Mouse (Mus musculus): Measurements from ENCODE around the gene Rbm12. TPM values are rescaled to one million over a fixed set of nuclear protein-coding genes. Genes with fewer than 3 reads are reported as not detected.

Gene Rbm12
- polyA plus RNA-seq, 1 experiment from 2014 or later, result 14.1 TPM

- in situ Hi-C loops (cut with MboI; ENCODE audit: low pct_unique_long_range_greater_than_20kb), result no loop called here
- DNase-seq (ENCODE audit: low read depth, low spot score) (no peak), ATAC-seq (no peak)
- H3K27me3 ChIP-seq, result no peaks in the 10 kb centered on the region
- POLR2A ChIA-PET, result interaction anchor here (0.7 to 0.9 kb wide), 3 partner anchors 34 to 103 kb away, joined by 6 to 12 read pairs (median 7); no protein-coding TSS in a partner anchor
- no peak for TF ChIP-seq CTCF (IDR thresholded peaks at IDR 0.05)
- CTCF ChIA-PET, result interaction anchor here (1.2 to 1.6 kb wide), 2 partner anchors 9 kb away, joined by 3 to 4 read pairs; no protein-coding TSS in a partner anchor
Measured at GRCm38 (mm10) chr2:156084541-156084940, 27.2 kb downstream of the Rbm12 start.

- DNase-seq (ENCODE audit: low read depth, low spot score), result no peak
Measured at GRCm38 (mm10) chr2:156080391-156080790, 31.4 kb downstream of the Rbm12 start.

DNA sequence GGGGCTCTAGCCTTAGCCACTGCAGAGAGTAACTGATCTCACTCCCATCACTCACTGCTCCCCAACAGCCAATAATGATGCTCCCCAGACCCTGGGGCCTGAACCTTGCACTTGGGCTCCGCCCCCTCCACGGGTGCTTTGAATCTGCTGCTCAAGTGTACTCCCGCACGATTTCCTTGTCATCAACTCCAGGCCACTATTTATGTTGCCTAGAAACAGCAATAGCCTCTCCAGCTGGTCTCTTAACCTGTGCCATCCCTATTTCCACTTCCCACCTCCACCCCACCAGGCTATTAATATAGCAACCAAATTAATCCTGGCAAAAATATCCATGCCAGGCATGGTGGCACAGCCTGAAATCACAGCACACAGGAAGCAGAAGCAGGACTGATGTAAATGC, 32.1 kb downstream of the Rbm12 start:
- ATAC-seq, result no peak
- TF ChIP-seq CTCF (IDR thresholded peaks at IDR 0.05), result no peak
- no peaks in the 10 kb centered on the region for H3K27me3 ChIP-seq
- ChIA-PET POLR2A (no interaction called here), CTCF (no interaction called here)
- no peak for DNase-seq (ENCODE audit: low read depth, low spot score)
- in situ Hi-C loops (cut with MboI; ENCODE audit: low pct_unique_long_range_greater_than_20kb), result no loop called here

More at GRCm38 (mm10) chr2:156080391-156080790, 31.4 kb downstream of the Rbm12 start:
- in situ Hi-C loops (cut with MboI; ENCODE audit: low pct_unique_long_range_greater_than_20kb), result no loop called here
- ChIA-PET POLR2A (no interaction called here), CTCF (no interaction called here)
- ATAC-seq, result no peak
- no peak for TF ChIP-seq CTCF (IDR thresholded peaks at IDR 0.05)
- H3K27me3 ChIP-seq, result no peaks in the 10 kb centered on the region

DNA sequence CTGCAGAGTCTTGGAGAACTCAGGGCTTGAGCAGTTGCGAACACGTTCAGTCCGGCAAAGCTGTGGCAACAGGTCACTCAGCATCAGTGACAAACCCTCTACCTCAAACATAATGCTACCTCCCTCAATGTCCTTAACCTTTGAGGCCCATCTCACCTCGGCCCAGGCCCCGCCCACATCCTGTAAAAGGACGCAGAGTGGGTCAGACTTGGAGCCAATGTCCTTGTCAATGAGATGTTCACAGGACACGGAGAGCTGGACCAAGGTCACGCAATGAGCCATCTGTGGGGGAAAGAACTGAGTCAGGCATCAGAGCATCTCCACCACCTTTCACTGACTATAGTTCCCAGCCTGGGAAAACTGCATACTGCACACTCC, 32.6 kb downstream of the Rbm12 start:
- ATAC-seq (no peak), DNase-seq (ENCODE audit: low read depth, low spot score) (no peak)
- ChIA-PET POLR2A (no interaction called here), CTCF (no interaction called here)
- no peak for TF ChIP-seq CTCF (IDR thresholded peaks at IDR 0.05)
- in situ Hi-C loops (cut with MboI; ENCODE audit: low pct_unique_long_range_greater_than_20kb), result no loop called here
- H3K27me3 ChIP-seq, result no peaks in the 10 kb centered on the region

- no peak for DNase-seq (ENCODE audit: low read depth, low spot score)
- CTCF ChIA-PET, result no interaction called here
- POLR2A ChIA-PET, result no interaction called here
- ATAC-seq, result no peak
- no peak for TF ChIP-seq CTCF (IDR thresholded peaks at IDR 0.05)
- in situ Hi-C loops (cut with MboI; ENCODE audit: low pct_unique_long_range_greater_than_20kb), result no loop called here
- H3K27me3 ChIP-seq, result no peaks in the 10 kb centered on the region
Measured at GRCm38 (mm10) chr2:156078421-156079182, 33.2 kb downstream of the Rbm12 start.

GRCm38 (mm10) chr2:156077461-156077860, 34.3 kb downstream of the Rbm12 start:
- POLR2A ChIA-PET, result no interaction called here
- no peak for TF ChIP-seq CTCF (IDR thresholded peaks at IDR 0.05)
- in situ Hi-C loops (cut with MboI; ENCODE audit: low pct_unique_long_range_greater_than_20kb), result no loop called here
- CTCF ChIA-PET, result no interaction called here
- no peak for DNase-seq (ENCODE audit: low read depth, low spot score)
- no peaks in the 10 kb centered on the region for H3K27me3 ChIP-seq
- ATAC-seq, result no peak

- DNase-seq (ENCODE audit: low read depth, low spot score) (no peak), ATAC-seq (no peak)
- ChIA-PET POLR2A (no interaction called here), CTCF (no interaction called here)
- TF ChIP-seq CTCF (IDR thresholded peaks at IDR 0.05), result no peak
- H3K27me3 ChIP-seq, result no peaks in the 10 kb centered on the region
- in situ Hi-C loops (cut with MboI; ENCODE audit: low pct_unique_long_range_greater_than_20kb), result no loop called here
Measured at GRCm38 (mm10) chr2:156073725-156074124, 38.1 kb downstream of the Rbm12 start.

DNA sequence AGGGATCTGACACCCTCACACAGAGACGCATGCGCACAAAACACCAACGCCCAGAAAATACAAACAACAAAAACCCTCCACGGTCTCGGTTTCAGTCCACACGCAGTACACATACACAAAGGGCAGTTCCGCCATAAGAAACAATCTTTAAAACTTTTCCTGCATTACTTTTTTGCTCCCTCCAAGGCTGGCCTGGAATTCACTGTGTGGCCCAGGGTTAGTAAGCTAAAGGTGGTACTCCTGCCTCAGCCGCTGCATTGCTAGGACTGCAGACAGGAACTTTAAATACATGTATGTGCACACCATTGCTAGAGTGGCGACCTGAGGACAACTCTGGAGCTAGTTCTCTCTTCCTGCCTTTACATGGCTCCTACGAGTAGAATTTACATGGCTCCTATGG, 40.5 kb downstream of the Rbm12 start:
- H3K27me3 ChIP-seq, result no peaks in the 10 kb centered on the region
- no peak for DNase-seq (ENCODE audit: low read depth, low spot score)
- ChIA-PET POLR2A (interaction anchor here (1.5 kb wide), 1 partner anchor 10 kb away, joined by 3 read pairs; no protein-coding TSS in a partner anchor), CTCF (no interaction called here)
- ATAC-seq, result no peak
- in situ Hi-C loops (cut with MboI; ENCODE audit: low pct_unique_long_range_greater_than_20kb), result no loop called here
- no peak for TF ChIP-seq CTCF (IDR thresholded peaks at IDR 0.05)

DNA sequence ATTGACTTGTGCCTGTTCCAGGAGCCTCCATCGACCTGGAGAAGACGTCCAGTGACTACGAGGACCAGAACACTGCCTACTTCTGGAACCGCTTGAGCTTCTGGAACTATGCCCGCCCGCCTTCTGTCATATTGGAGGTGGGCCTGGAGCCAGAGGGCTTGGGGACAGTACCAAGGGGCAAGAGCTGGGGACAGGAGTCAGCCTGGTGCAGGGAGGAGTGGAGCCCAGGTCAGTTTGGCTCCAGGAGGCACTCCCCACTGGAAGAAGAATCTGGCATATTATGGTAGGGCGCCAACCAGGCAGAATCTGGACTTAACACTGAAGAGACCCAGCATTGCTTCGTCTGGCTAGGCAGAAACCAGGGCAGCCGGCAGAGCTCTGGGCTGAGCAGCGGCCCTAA, 43.9 kb downstream of the Rbm12 start:
- no peak for ATAC-seq
- CTCF ChIA-PET, result interaction anchor here (1.5 kb wide), 1 partner anchor 15 kb away, joined by 3 read pairs; no protein-coding TSS in a partner anchor
- POLR2A ChIA-PET, result no interaction called here
- no peak for TF ChIP-seq CTCF (IDR thresholded peaks at IDR 0.05)
- peaks cover 3% of the 10 kb centered on the region for H3K27me3 ChIP-seq
- DNase-seq (ENCODE audit: low read depth, low spot score), result no peak
- in situ Hi-C loops (cut with MboI; ENCODE audit: low pct_unique_long_range_greater_than_20kb), result no loop called here

- ChIA-PET CTCF (no interaction called here), POLR2A (no interaction called here)
- TF ChIP-seq CTCF (IDR thresholded peaks at IDR 0.05), result no peak
- H3K27me3 ChIP-seq, result peaks cover 5% of the 10 kb centered on the region
- in situ Hi-C loops (cut with MboI; ENCODE audit: low pct_unique_long_range_greater_than_20kb), result no loop called here
- no peak for DNase-seq (ENCODE audit: low read depth, low spot score)
- no peak for ATAC-seq
Measured at GRCm38 (mm10) chr2:156066126-156066525, 45.7 kb downstream of the Rbm12 start.

DNA sequence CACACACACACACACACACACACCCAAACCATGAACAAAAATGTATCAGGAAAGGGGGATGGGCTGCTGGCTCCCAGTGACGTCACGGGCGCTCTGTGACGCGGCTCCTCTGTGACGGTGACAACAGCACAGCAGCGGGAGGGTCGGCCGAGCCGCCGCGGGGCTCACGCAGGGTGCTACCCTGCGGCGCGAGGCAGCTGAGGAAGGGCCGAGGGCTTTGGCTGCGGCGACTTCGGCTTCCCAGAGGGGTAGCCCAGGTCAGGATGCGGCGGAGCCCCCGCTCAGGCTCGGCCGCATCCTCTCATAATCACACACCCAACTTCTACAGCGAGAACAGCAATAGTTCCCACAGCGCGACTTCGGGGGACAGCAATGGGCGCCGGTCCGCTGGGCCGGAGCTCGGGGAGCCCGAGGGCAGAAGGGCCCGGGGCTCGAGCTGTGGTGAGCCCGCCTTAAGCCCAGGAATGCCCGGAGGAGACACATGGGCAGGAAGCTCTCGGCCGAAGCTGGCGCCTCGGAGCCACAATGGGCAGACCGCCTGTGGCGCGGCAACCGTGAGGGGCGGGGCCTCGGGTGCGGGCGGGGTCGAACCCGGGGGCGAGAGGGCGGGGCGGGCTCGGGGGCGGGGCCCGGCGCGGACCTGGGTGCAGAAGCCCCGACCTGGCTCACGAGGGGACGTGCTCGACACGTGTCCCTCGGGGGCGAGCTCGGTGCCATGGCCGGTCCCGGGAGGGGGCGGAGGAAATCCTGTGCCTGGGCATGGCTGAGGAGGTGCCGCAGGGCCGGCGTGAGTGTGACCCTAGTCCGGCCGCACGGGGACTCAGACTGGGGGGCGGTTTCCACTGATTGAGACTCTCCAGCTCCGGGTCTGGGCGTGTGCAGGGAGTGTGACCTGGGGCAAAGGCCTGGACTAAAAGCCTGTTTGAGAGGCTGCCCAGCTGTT, 46.4 kb downstream of the Rbm12 start, which contains the start of gene Spag4:
Gene Spag4, plus strand, starts transcription at position 77 of the 943 bp plus-strand sequence.
- DNase-seq (ENCODE audit: low read depth, low spot score), result peak; percentile 12
- ATAC-seq, result peak; percentile 62
- H3K27me3 ChIP-seq, result peaks cover 5% of the 10 kb centered on the region
- ChIA-PET CTCF (no interaction called here), POLR2A (no interaction called here)
- in situ Hi-C loops (cut with MboI; ENCODE audit: low pct_unique_long_range_greater_than_20kb), result no loop called here
- no peak for TF ChIP-seq CTCF (IDR thresholded peaks at IDR 0.05)

Measured in Patski (cell line).